Mouse (Mus musculus) kidney, postnatal 0 days (tissue): ENCODE results near the gene Celsr2. TPM values are rescaled to one million over a fixed set of nuclear protein-coding genes. Genes with fewer than 3 reads are reported as not detected.

Experiments used
- ATAC-seq: fragments of 200-750 bp; cut with Nextera tagmentation; replicated peaks from 2 replicates; pipeline ENCODE4 v1.8.0; 2017; ENCODE audit warnings: low read depth, moderate number of reproducible peaks, moderate TSS enrichment, moderate library complexity; ENCODE audit not compliant: low FRiP score
- DNase-seq: peaks from one replicate; pipeline ENCODE4 v3.0.0-alpha.2; 2016; ENCODE audit warnings: low spot score
- H3K27ac ChIP-seq: fragments of 300-500 bp; sonication (generic); 2 replicates; pipeline ENCODE4 v1.5.1; 2014; ENCODE audit warnings: mild to moderate bottlenecking
- H3K27me3 ChIP-seq: fragments of 300-500 bp; sonication (generic); 2 replicates; pipeline ENCODE4 v1.6.1; 2014; ENCODE audit warnings: low read length, mixed read lengths; ENCODE audit not compliant: insufficient read depth
- H3K36me3 ChIP-seq: fragments of 300-500 bp; sonication (generic); 2 replicates; pipeline ENCODE4 v1.6.1; 2014; ENCODE audit warnings: low read length, mixed read lengths; ENCODE audit not compliant: insufficient read depth
- H3K4me1 ChIP-seq: fragments of 300-500 bp; sonication (generic); replicated peaks from 2 replicates; pipeline ENCODE4 v1.6.1; 2014; ENCODE audit warnings: antibody characterized with exemption, low read length, mixed read lengths; ENCODE audit not compliant: insufficient read depth
- H3K4me2 ChIP-seq: fragments of 300-500 bp; sonication (generic); 2 replicates; pipeline ENCODE4 v1.6.1; 2014; ENCODE audit warnings: mild to moderate bottlenecking, low read length, moderate library complexity, mixed read lengths
- H3K4me3 ChIP-seq: fragments of 300-500 bp; sonication (generic); replicated peaks from 2 replicates; pipeline ENCODE4 v1.5.1; 2014; ENCODE audit warnings: low read depth, low read length
- H3K9ac ChIP-seq: fragments of 300-500 bp; sonication (generic); 2 replicates; pipeline ENCODE4 v1.6.1; 2014; ENCODE audit warnings: low read depth, low read length
- H3K9me3 ChIP-seq: fragments of 300-500 bp; sonication (generic); replicated peaks from 2 replicates; pipeline ENCODE4 v1.6.1; 2016; ENCODE audit warnings: low read length, inconsistent platforms, mixed read lengths
- CTCF ChIP-seq: IDR thresholded peaks from 2 replicates; pipeline ENCODE4 v1.5.1; 2016; ENCODE audit warnings: antibody characterized with exemption, low read depth, mild to moderate bottlenecking, moderate library complexity
- WGBS: fragments of 180-500 bp; shearing (Covaris S2); extraction: QIAGEN DNeasy Blood & Tissue Kit; methylation state at CpG from one replicate; pipeline ENCODE4 v1.1.7; 2014; 5-methylcytosine and 5-hydroxymethylcytosine counted together
- polyA plus RNA-seq: library from polyadenylated mRNA; unstranded; fragments of >200 nt; fragmentation: Nextera tagmentation; extraction: Ambion mirVana; gene quantifications from 2 replicates; pipeline ENCODE4 v1.2.1, GENCODE M21; 2015

Celsr2 gene
- polyA plus RNA-seq, 1 experiment from 2014 or later, result 15.1 TPM

DNA sequence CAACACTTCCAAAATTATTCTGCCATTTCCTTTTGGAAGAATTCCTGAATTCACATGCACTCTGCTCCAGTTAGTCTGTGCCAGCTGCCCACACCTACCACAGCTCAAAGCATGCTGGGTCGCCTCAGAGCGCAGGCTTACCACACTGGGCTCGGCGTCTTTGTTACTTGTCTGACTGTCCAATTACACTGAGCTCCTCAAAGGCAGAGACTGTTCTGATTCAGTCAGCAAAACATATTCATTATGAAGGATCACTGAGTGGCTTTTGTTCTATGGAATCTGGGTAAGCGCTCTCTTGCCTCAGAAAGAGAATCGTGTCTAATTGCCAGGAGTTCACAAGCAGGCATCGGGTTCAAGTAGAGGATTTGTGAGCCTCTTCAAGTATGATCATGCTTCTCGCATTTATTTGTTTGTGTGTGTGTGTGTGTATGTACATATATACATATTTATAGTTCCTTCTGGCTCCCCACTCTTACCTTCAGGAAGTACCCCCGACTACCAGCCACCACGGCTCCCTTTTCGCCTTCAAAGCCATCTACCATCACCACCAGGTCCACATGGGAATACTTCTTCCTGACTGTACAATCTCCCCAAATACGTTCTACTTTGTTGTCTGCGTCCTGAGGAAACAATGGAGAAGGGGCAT is 17.3 kb upstream of the Celsr2 start:
- ATAC-seq (no peak), DNase-seq (no peak)
- H3K27me3 ChIP-seq, result no peaks in the 10 kb centered on the region
- H3K36me3 ChIP-seq, result peaks cover 65% of the 10 kb centered on the region
- TF ChIP-seq CTCF, result no peak
- H3K9ac ChIP-seq, result no peak overlapping the region
- no peaks in the 10 kb centered on the region for H3K4me1 ChIP-seq
- no peaks in the 10 kb centered on the region for H3K9me3 ChIP-seq
- 93% methylated on average over 13 of the region's 13 CpGs for WGBS
- no peak overlapping the region for H3K27ac ChIP-seq
- no peak overlapping the region for H3K4me3 ChIP-seq
- H3K4me2 ChIP-seq, result no peak overlapping the region

DNA sequence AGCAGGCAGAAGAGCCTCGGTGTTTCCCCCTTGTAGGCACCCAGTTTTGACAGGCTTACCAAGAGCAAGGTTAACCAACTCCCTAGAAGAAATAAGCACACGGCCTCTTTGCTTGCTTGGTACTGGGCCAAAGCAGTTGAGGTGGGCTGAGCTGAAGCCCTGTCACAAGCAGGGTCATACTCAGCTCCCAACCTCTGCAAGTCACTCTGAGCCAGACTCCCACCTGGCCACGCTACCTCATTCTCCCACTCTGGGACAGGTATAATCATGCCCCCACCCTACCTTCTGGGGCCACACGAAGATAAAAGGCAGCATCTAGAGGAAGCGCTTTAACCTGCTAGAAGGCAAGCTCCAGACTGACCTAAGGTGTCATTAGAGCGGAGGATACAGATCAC is 10.3 kb upstream of the Celsr2 start:
- DNase-seq (no peak), ATAC-seq (no peak)
- no peak for TF ChIP-seq CTCF
- Histone ChIP-seq H3K9me3 (no peaks in the 10 kb centered on the region), H3K27ac (no peak overlapping the region), H3K27me3 (no peaks in the 10 kb centered on the region), H3K36me3 (peaks cover 45% of the 10 kb centered on the region), H3K4me3 (no peak overlapping the region), H3K9ac (no peak overlapping the region), H3K4me2 (no peak overlapping the region), H3K4me1 (peaks cover 10% of the 10 kb centered on the region)
- WGBS, result 88% methylated on average over 6 of the region's 6 CpGs

DNA sequence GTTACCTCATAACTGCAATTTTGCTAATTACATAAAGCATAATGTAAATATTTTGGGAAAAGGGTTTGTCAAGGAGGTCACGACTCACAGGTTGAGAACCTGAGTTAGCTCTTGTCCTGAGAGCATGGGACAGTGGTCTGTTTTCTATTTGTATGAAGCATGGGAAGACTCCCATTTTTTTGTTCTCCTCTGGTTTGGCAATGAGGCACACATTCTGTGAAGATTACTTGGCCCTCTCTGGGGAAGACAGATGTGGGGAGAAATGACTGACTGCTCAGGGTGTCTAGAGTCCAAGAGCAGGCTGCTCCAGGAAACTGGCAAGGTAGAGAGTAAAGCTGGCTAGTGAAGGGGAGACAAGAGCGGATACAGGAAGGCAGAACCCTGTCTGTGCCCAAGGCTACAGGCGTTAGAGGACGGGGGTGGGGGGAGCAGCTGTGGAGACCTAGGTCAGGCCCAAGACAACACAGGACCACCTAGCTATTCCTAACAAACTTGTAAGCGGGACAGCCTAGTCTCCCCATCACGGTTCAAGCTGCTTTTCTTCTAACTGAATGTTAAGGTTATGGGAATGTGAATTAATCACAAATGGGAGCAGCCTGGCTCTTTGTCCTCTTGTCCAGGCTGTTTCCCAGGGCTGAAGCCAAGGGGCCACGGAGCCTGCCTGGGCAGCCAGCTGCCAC is 9.7 kb upstream of the Celsr2 start:
- 86% methylated on average over 7 of the region's 7 CpGs for WGBS
- Histone ChIP-seq H3K27me3 (no peaks in the 10 kb centered on the region), H3K36me3 (peaks cover 42% of the 10 kb centered on the region), H3K9ac (no peak overlapping the region), H3K4me3 (no peak overlapping the region), H3K4me1 (peaks cover 10% of the 10 kb centered on the region), H3K27ac (no peak overlapping the region), H3K9me3 (no peaks in the 10 kb centered on the region), H3K4me2 (no peak overlapping the region)
- DNase-seq (no peak), ATAC-seq (no peak)
- no peak for TF ChIP-seq CTCF

DNA sequence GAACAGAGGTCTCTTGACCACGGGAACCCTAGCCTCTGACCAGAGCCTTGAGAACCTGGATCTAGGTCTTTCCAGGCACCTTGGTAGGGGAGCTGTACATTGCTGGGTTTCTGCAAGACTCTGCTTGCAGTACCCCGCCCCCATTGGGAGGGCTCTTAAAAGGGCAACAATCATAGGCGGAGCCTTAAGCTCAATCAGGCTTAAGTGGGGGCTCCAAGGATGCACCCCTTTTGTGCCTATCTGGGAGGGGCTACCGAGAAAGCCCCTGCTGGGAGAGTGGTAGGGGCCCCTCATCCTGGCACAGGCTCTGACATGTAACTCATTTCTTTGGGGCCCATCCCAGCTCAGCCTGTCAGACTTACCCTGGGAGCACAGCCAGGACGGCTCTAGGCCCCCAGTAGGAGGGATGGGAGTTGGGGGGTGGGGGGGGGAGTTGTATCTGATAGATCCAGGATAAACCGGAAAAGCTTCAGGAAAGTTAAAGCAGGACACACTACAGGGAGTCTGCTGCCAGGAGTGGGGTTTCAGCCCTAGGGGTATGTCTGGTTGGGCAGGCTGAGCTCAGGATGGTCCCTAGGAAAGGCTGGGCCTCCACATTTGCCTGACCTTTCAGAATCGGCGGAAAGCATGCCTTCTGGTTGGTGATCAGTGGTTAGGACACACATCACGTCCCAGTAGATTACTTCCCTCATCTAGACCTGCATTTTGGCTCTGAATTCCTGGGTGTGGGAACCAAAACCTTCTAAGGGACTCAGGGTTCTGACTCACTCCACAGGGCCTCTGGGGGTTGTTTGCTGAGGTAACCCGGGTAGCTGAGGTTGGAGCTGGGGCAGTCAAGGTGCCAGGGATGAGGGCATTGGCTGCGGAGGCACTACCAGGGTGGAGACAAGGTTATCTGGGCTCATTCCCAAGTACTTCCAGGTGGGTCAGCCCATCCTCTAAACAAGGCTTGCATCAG is 8.8 kb upstream of the Celsr2 start:
- DNase-seq, result peak; percentile 52
- peak; percentile 61 for ATAC-seq
- peaks cover 35% of the 10 kb centered on the region for H3K36me3 ChIP-seq
- H3K4me2 ChIP-seq, result peak overlapping the region; percentile 32; the same call in 1 of the 2 replicates
- H3K27ac ChIP-seq, result no peak overlapping the region
- no peak overlapping the region for H3K4me3 ChIP-seq
- no peaks in the 10 kb centered on the region for H3K9me3 ChIP-seq
- TF ChIP-seq CTCF, result no peak
- H3K27me3 ChIP-seq, result no peaks in the 10 kb centered on the region
- peaks cover 10% of the 10 kb centered on the region for H3K4me1 ChIP-seq
- WGBS, result 26% methylated on average over 11 of the region's 11 CpGs
- peak overlapping the region; percentile 10; the same call in 1 of the 2 replicates for H3K9ac ChIP-seq

DNA sequence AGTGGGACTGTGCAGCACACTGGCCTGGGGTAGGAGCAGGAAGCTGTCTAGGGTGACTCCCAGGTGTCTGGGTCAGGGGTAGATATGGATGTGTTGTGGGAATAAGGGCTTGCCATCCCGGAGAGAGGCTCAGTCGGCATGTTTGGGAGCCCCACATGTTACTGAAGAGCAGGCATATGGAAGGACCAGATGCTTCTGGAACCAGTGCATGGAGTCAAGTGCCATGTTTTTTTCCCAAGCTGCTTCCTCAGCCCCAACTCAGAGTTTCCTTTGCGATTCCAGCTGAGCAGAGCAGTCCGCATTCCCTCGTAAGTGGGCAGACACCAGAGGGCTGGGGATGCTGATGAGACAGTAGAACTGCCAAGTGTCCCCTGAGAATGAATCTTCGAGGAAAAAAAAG is 7.7 kb upstream of the Celsr2 start:
- Histone ChIP-seq H3K36me3 (peaks cover 26% of the 10 kb centered on the region), H3K9me3 (no peaks in the 10 kb centered on the region), H3K4me2 (no peak overlapping the region), H3K4me3 (no peak overlapping the region), H3K27me3 (no peaks in the 10 kb centered on the region), H3K4me1 (peaks cover 10% of the 10 kb centered on the region), H3K27ac (no peak overlapping the region), H3K9ac (no peak overlapping the region)
- ATAC-seq, result no peak
- 48% methylated on average over 6 of the region's 6 CpGs for WGBS
- no peak for TF ChIP-seq CTCF
- DNase-seq, result no peak

DNA sequence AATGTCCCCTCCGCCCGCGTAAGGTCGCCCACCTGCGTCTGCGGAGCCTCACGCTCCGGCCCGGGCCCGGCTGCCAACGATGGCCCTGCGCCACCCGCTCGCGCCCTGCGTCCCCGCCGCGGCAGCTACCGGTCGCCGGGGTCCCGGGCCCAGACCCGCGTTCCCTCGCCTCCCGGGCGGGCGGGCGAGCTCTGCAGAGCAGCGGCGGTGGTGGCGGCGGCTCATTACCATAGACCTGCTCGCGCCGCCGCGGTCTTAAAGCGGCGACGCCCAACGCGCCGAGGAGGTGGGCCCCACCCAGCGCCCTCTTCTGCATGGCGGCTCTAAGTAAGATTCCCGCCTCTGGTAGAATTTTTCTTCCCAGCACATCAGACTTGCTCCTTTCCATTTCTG is 475 bp upstream of the Celsr2 start:
- Histone ChIP-seq H3K27me3 (no peaks in the 10 kb centered on the region), H3K9ac (peak overlapping the region; percentile 78), H3K4me1 (peaks cover 15% of the 10 kb centered on the region), H3K27ac (peak overlapping the region; percentile 80), H3K36me3 (peaks cover 13% of the 10 kb centered on the region; the same call in 1 of the 2 replicates), H3K4me3 (peak overlapping the region; percentile 53), H3K9me3 (no peaks in the 10 kb centered on the region), H3K4me2 (peak overlapping the region; percentile 93)
- 0% methylated on average over 48 of the region's 48 CpGs for WGBS
- peak; percentile 89 for DNase-seq
- no peak; the same call in 1 of the 2 replicates for TF ChIP-seq CTCF
- peak; percentile 38 for ATAC-seq
